Mouse (Mus musculus) induced T-regulatory cell, adult 2 months (primary cell): Measurements from ENCODE around the gene Cacul1.

Experiments used
- DNase-seq: peaks from one replicate; pipeline ENCODE4 v3.0.0-alpha.2; 2012; ENCODE audit warnings: low read depth

Gene Cacul1

GRCm38 (mm10) chr19:60530171-60530570 lies 50.7 kb downstream of the Cacul1 start:
- DNase-seq = no peak

DNA sequence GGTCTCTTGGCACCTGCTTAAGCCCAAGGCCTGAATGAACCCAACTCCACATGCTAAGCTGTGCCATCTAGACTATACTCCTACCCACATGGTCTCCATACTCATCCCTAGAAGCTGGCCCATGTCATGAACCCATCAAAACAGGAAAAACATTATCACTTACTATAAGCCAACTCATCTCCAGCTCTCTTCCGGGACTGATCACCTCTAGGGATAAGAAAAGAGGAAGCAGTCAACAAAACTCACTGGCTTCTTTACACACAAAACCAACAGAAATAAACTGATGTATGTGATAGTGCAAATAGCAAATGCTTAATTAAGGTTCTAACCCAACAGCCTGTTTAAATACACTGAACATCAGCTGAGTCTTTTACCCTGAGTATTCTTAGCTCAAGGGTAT lies 51.5 kb downstream of the Cacul1 start:
- DNase-seq = no peak

- DNase-seq = no peak
These were observed 52.2 kb downstream of the Cacul1 start for GRCm38 (mm10) chr19:60528602-60529001.

GRCm38 (mm10) chr19:60526876-60527275 lies 53.9 kb downstream of the Cacul1 start:
- DNase-seq = no peak

- DNase-seq = no peak
These were observed 55.7 kb downstream of the Cacul1 start for GRCm38 (mm10) chr19:60525086-60525485.

GRCm38 (mm10) chr19:60524678-60525077 lies 56.1 kb downstream of the Cacul1 start:
- DNase-seq = no peak

DNA sequence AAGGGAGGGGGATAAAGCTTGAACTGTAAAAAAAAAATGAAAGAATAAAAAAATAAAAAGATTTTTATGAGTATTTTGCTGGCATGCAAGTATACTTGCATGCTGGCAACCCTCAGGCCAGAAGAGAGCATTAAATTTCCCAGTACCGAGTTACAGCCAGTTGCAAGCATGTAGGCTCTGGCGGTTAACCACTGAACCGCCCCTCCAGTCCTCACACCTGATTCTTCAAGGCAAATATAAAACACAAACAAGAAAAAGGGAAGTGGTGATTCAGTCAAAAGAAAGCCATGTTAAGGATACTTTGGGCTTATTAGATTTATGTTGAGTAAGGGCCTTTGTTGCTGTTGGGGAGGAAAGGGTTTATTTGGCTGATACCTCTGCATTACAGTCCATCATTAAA lies 60.7 kb downstream of the Cacul1 start:
- DNase-seq = peak; percentile 5

DNA sequence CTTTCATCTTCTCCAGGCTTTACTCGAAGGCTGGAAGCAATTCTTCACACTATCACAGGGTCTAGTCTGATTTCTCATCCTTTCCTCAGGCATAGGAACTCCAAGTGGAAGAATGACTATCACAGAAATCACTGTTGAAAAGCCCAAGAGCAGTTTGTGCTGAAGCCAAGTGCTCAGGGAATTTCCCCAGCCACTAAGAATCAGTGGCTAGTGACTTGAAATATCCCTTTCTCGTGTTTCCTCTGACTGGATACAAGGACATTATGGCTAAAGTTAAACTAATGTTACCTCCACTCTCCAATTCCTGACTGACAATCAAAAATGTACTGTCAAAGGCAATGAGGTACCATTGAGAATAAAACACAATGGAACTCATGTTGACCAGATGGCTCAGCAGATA lies 65.8 kb downstream of the Cacul1 start:
- no peak for DNase-seq

- no peak for DNase-seq
These were observed 67.4 kb downstream of the Cacul1 start for GRCm38 (mm10) chr19:60513431-60513830.

DNA sequence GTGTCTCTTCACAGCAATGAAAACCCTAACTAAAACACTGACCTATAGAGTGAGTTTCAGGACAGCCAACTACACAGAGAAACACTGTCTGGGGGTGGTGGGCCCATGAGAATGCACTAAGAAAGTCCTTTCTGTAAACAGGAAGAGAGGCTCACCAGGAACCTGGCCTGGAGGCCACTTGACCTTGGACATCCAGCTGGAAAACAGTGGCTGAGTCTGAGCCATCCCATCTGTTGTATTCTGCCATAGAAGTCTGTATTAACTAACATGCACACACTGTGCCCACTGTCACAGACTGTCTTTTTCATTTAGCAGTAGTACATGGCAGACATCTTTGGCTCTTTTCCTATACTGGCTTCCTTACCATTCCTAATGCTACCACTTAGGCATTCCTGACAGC lies 80.6 kb downstream of the Cacul1 start:
- no peak for DNase-seq

DNA sequence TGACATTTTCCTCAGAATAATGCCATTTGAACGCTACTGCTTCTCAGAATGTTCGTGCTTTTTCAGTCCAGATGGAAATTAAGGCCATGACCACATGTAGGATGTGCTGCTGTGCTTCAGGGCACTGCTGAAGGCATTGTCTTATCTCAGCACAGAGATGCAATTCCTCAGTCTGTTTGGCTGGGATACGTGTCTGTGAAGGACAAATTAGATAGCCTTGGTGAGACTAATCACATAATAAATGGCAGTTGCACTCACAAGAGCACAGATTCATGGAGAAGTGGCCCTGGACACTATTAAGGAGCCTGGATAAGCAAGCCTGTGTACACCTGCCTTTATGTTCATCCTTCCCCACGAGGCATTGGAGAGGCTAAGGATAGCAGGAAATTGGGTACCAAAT lies 83.7 kb downstream of the Cacul1 start:
- no peak for DNase-seq

DNA sequence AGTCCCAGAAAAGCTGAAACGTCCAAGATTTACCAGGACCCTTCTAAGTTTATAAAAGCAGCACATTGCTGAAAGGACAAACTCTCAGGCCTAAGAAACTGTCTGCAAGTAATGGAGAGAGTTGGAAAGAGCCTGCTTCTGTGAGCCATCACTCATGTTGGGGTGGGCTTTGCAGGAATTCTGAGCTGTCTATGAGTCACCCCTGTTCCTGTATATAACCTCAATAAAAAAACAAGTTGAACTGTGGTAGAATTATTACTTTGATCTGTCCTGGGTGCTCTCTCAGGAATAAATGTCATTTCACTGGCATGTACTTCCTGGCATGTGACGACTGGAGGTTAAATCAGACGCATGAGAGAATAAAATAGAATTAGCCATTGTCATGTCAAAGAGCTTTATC lies 85.1 kb downstream of the Cacul1 start:
- no peak for DNase-seq

GRCm38 (mm10) chr19:60489566-60489965 lies 91.3 kb downstream of the Cacul1 start:
- DNase-seq = no peak

- DNase-seq = no peak
These were observed 95.6 kb downstream of the Cacul1 start for GRCm38 (mm10) chr19:60485261-60485660.

DNA sequence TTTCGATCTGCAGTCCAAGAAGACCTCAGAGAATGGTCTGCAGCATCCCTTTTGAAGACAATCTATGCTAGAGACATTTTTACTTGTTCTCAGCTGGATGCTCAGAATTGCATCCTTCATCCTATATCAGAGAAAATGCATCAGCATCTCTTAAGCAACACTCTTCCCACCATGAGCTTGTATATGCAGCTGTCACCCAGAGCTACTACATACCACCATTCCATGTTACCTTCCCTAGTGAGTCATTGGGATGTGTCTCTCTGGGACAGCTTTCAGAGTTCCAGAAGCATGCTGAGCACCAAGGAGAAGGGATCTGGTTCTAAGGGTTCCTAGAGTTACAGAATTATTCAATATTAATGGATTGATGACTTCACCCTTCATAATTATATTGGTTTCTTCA lies 102.0 kb downstream of the Cacul1 start:
- DNase-seq = no peak

GRCm38 (mm10) chr19:60477788-60478187 lies 103.0 kb downstream of the Cacul1 start:
- DNase-seq = no peak
